Mouse (Mus musculus) lung, postnatal 0 days (tissue): ENCODE measurements around the gene Slc34a2. TPM values are rescaled to one million over a fixed set of nuclear protein-coding genes. Genes with fewer than 3 reads are reported as not detected.

ENCODE experiments used
- ATAC-seq: fragments of 200-750 bp; cut with Nextera tagmentation; 2 replicates; pipeline ENCODE4 v1.8.0; 2017; ENCODE audit warnings: moderate library complexity
- DNase-seq: peaks from one replicate; pipeline ENCODE4 v3.0.0-alpha.2; 2016; ENCODE audit warnings: low spot score
- H3K27ac ChIP-seq: fragments of 300-500 bp; sonication (generic); 2 replicates; pipeline ENCODE4 v1.5.1; 2014; ENCODE audit warnings: antibody characterized with exemption, mild to moderate bottlenecking, low read length, mixed read lengths
- H3K27me3 ChIP-seq: fragments of 300-500 bp; sonication (generic); replicated peaks from 2 replicates; pipeline ENCODE4 v1.6.1; 2014; ENCODE audit warnings: low read length, mixed read lengths; ENCODE audit not compliant: insufficient read depth
- H3K36me3 ChIP-seq: fragments of 300-500 bp; sonication (generic); 2 replicates; pipeline ENCODE4 v1.6.1; 2014; ENCODE audit warnings: low read length, mixed read lengths; ENCODE audit not compliant: insufficient read depth
- H3K4me1 ChIP-seq: fragments of 300-500 bp; sonication (generic); 2 replicates; pipeline ENCODE4 v1.6.1; 2014; ENCODE audit warnings: antibody characterized with exemption, low read depth, low read length, mixed read lengths; ENCODE audit not compliant: insufficient read depth
- H3K4me2 ChIP-seq: fragments of 300-500 bp; sonication (generic); replicated peaks from 2 replicates; pipeline ENCODE4 v1.6.1; 2014; ENCODE audit warnings: low read depth, mild to moderate bottlenecking, low read length, moderate library complexity, mixed read lengths
- H3K4me3 ChIP-seq: fragments of 300-500 bp; sonication (generic); 2 replicates; pipeline ENCODE4 v1.5.1; 2014; ENCODE audit warnings: low read depth, low read length
- H3K9ac ChIP-seq: fragments of 300-500 bp; sonication (generic); replicated peaks from 2 replicates; pipeline ENCODE4 v1.6.1; 2014; ENCODE audit warnings: low read depth, mild to moderate bottlenecking
- H3K9me3 ChIP-seq: fragments of 300-500 bp; sonication (generic); 2 replicates; pipeline ENCODE4 v1.6.1; 2016; ENCODE audit warnings: low read length, mixed read lengths
- CTCF ChIP-seq: IDR thresholded peaks from 2 replicates; pipeline ENCODE4 v1.5.1; 2016; ENCODE audit warnings: antibody characterized with exemption, mild to moderate bottlenecking
- EP300 ChIP-seq: IDR thresholded peaks from 2 replicates; pipeline ENCODE4 v1.6.1; 2016; ENCODE audit warnings: antibody characterized with exemption, mild to moderate bottlenecking, control low read depth
- WGBS: fragments of 180-500 bp; shearing (Covaris S2); extraction: QIAGEN DNeasy Blood & Tissue Kit; methylation state at CpG from one replicate; pipeline ENCODE4 v1.1.7; 2014; 5-methylcytosine and 5-hydroxymethylcytosine counted together
- polyA plus RNA-seq: library from polyadenylated mRNA; unstranded; fragments of >200 nt; fragmentation: Nextera tagmentation; extraction: Ambion mirVana; gene quantifications from 2 replicates; pipeline ENCODE4 v1.2.1, GENCODE M21; 2015

Gene Slc34a2
- polyA plus RNA-seq, 1 experiment from 2014 or later: 772 TPM

- no peaks in the 10 kb centered on the region for H3K4me1 ChIP-seq
- H3K36me3 ChIP-seq: no peaks in the 10 kb centered on the region
- 59% methylated on average over 6 of the region's 6 CpGs for WGBS
- TF ChIP-seq EP300 (no peak), CTCF (no peak)
- H3K27me3 ChIP-seq: no peaks in the 10 kb centered on the region
- no peak overlapping the region for H3K9ac ChIP-seq
- H3K9me3 ChIP-seq: no peaks in the 10 kb centered on the region
- H3K4me3 ChIP-seq: no peak overlapping the region
- H3K4me2 ChIP-seq: no peak overlapping the region
- DNase-seq (no peak), ATAC-seq (no peak)
- H3K27ac ChIP-seq: no peak overlapping the region
Observed at GRCm38 (mm10) chr5:53074553-53074952, 36.7 kb downstream of the Slc34a2 start.

- Histone ChIP-seq H3K9ac (no peak overlapping the region), H3K4me1 (no peaks in the 10 kb centered on the region), H3K9me3 (no peaks in the 10 kb centered on the region), H3K27me3 (no peaks in the 10 kb centered on the region), H3K4me3 (no peak overlapping the region), H3K4me2 (no peak overlapping the region), H3K36me3 (no peaks in the 10 kb centered on the region), H3K27ac (no peak overlapping the region)
- 38% methylated on average over 4 of the region's 4 CpGs for WGBS
- ATAC-seq (no peak), DNase-seq (no peak)
- TF ChIP-seq EP300 (no peak), CTCF (no peak)
Observed at GRCm38 (mm10) chr5:53078453-53078852, 40.6 kb downstream of the Slc34a2 start.

GRCm38 (mm10) chr5:53087452-53087851, 49.6 kb downstream of the Slc34a2 start:
- ATAC-seq (no peak), DNase-seq (no peak)
- TF ChIP-seq CTCF: no peak
- no peak for TF ChIP-seq EP300
- H3K27ac ChIP-seq: no peak overlapping the region
- H3K9me3 ChIP-seq: no peaks in the 10 kb centered on the region
- H3K4me3 ChIP-seq: no peak overlapping the region
- H3K27me3 ChIP-seq: no peaks in the 10 kb centered on the region
- H3K4me1 ChIP-seq: no peaks in the 10 kb centered on the region
- 76% methylated on average over 7 of the region's 7 CpGs for WGBS
- H3K36me3 ChIP-seq: no peaks in the 10 kb centered on the region
- H3K9ac ChIP-seq: no peak overlapping the region
- no peak overlapping the region for H3K4me2 ChIP-seq

GRCm38 (mm10) chr5:53091331-53091730, 53.5 kb downstream of the Slc34a2 start:
- TF ChIP-seq CTCF (no peak), EP300 (no peak)
- Histone ChIP-seq H3K4me1 (no peaks in the 10 kb centered on the region), H3K27ac (no peak overlapping the region), H3K27me3 (no peaks in the 10 kb centered on the region), H3K36me3 (no peaks in the 10 kb centered on the region), H3K4me3 (no peak overlapping the region), H3K9ac (no peak overlapping the region), H3K9me3 (no peaks in the 10 kb centered on the region), H3K4me2 (no peak overlapping the region)
- ATAC-seq (no peak), DNase-seq (no peak)
- WGBS: 63% methylated on average over 3 of the region's 3 CpGs

- H3K4me2 ChIP-seq: no peak overlapping the region
- no peak for ATAC-seq
- H3K4me3 ChIP-seq: no peak overlapping the region
- no peaks in the 10 kb centered on the region for H3K4me1 ChIP-seq
- no peaks in the 10 kb centered on the region for H3K27me3 ChIP-seq
- TF ChIP-seq EP300 (no peak), CTCF (no peak)
- 66% methylated on average over 12 of the region's 12 CpGs for WGBS
- H3K27ac ChIP-seq: no peak overlapping the region
- no peaks in the 10 kb centered on the region for H3K9me3 ChIP-seq
- no peaks in the 10 kb centered on the region for H3K36me3 ChIP-seq
- DNase-seq: no peak
- no peak overlapping the region for H3K9ac ChIP-seq
Observed at GRCm38 (mm10) chr5:53101848-53102473, 64.1 kb downstream of the Slc34a2 start.

- ATAC-seq: no peak
- no peak for DNase-seq
Observed at GRCm38 (mm10) chr5:53104177-53104855, 66.4 kb downstream of the Slc34a2 start.

More at GRCm38 (mm10) chr5:53104177-53104855, 66.4 kb downstream of the Slc34a2 start:
- Histone ChIP-seq H3K36me3 (no peaks in the 10 kb centered on the region), H3K4me1 (no peaks in the 10 kb centered on the region), H3K9me3 (no peaks in the 10 kb centered on the region), H3K9ac (no peak overlapping the region), H3K4me2 (no peak overlapping the region), H3K4me3 (no peak overlapping the region), H3K27ac (no peak overlapping the region), H3K27me3 (no peaks in the 10 kb centered on the region)
- TF ChIP-seq CTCF: no peak
- TF ChIP-seq EP300: no peak
- WGBS: 56% methylated on average over 13 of the region's 13 CpGs
